16 mouse cellular contexts compared by ENCODE assay signal in genomic region chr1:94263313-94263712, GRCm38 (mm10).
DNase-seq lines count a peak whose midpoint lies in the region; ATAC-seq lines count a peak whose summit lies in the region.
"Had no signal": no experiment of that assay in that cellular context is flagged by ENCODE, and none has a peak within 500 bp of the region (broad histone marks: within the 10 kb centered on the region; RNA-seq: fewer than 3 reads in every experiment).

No protein-coding gene starts in this region.

- H3K4me1 ChIP-seq in embryonic facial prominence, embryonic 14.5 days (ENCODE audit: control insufficient read depth, insufficient read depth, low read length), result no peaks in the 10 kb centered on the region
- no peaks in the 10 kb centered on the region for H3K4me1 ChIP-seq in embryonic facial prominence, embryonic 10.5 days
- H3K4me1 ChIP-seq: heart, embryonic 13.5 days; kidney, embryonic 15.5 days had no signal

- no peak overlapping the region for H3K4me3 ChIP-seq in embryonic facial prominence, embryonic 14.5 days (ENCODE audit: low read depth, low read length)
- H3K4me3 ChIP-seq in embryonic facial prominence, embryonic 10.5 days, result no peak overlapping the region
- H3K4me3 ChIP-seq: erythroblast, embryonic 14.5 days; heart, embryonic 13.5 days; kidney, embryonic 15.5 days; left cerebral cortex, adult 2 months had no signal

- H3K27ac ChIP-seq in embryonic facial prominence, embryonic 14.5 days (replicated peaks; ENCODE audit: low read depth, low read length), result no peak overlapping the region
- H3K27ac ChIP-seq in embryonic facial prominence, embryonic 10.5 days (replicated peaks), result no peak overlapping the region
- H3K27ac ChIP-seq: heart, embryonic 13.5 days; kidney, embryonic 15.5 days; left cerebral cortex, adult 2 months; stomach, postnatal 0 days had no signal

- ATAC-seq in embryonic facial prominence, embryonic 14.5 days (ENCODE audit: low read depth), result no peak
- ATAC-seq in cerebellum, adult (ENCODE audit: insufficient number of reproducible peaks, low FRiP score, low TSS enrichment), result no peak

- no peaks in the 10 kb centered on the region for H3K36me3 ChIP-seq in embryonic facial prominence, embryonic 14.5 days (ENCODE audit: control insufficient read depth, insufficient read depth, low read length)
- no peaks in the 10 kb centered on the region for H3K36me3 ChIP-seq in embryonic facial prominence, embryonic 10.5 days (replicated peaks)
- H3K36me3 ChIP-seq: heart, embryonic 13.5 days; kidney, embryonic 15.5 days had no signal

- intact Hi-C loops in left cerebral cortex, postnatal 4 days (cut with DNase I), result no loop called here

- H3K9ac ChIP-seq in embryonic facial prominence, embryonic 14.5 days (ENCODE audit: low read depth, low read length), result no peak overlapping the region
- H3K9ac ChIP-seq: heart, embryonic 13.5 days; kidney, embryonic 15.5 days had no signal

- no peak overlapping the region for H3K4me2 ChIP-seq in embryonic facial prominence, embryonic 14.5 days (ENCODE audit: low read depth, low read length)
- H3K4me2 ChIP-seq: heart, embryonic 13.5 days; kidney, embryonic 15.5 days had no signal

- no peaks in the 10 kb centered on the region for H3K9me3 ChIP-seq in embryonic facial prominence, embryonic 14.5 days (ENCODE audit: control insufficient read depth, low read length)
- no peaks in the 10 kb centered on the region for H3K9me3 ChIP-seq in embryonic facial prominence, embryonic 10.5 days
- H3K9me3 ChIP-seq: heart, embryonic 13.5 days; kidney, embryonic 15.5 days had no signal

- whole genome bisulfite sequencing in embryonic facial prominence, embryonic 14.5 days, result 54% methylated on average over 8 of the region's 8 CpGs
- 83% methylated on average over 8 of the region's 8 CpGs for WGBS in embryonic facial prominence, embryonic 10.5 days

- DNase-seq in embryonic facial prominence, embryonic 14.5 days (ENCODE audit: low spot score), result peak; percentile 7
- no peak for DNase-seq in embryonic facial prominence, embryonic 10.5 days (ENCODE audit: low spot score)
- DNase-seq in left cerebral cortex, adult 11 months (ENCODE audit: low spot score), result peak; percentile 5
- DNase-seq in left cerebral cortex, postnatal 4 days, result no peak
- peak; percentile 58 for DNase-seq in brain, embryonic 18.5 days (ENCODE audit: low read depth, low spot score)
- peak; percentile 5 for DNase-seq in layer of hippocampus, adult 9-11 months
- no peak for DNase-seq in kidney, adult 9 months
- DNase-seq: cerebellum, adult 8-10 months; midbrain, embryonic 14.5 days; thymus, postnatal 4 days had no signal

- no peaks in the 10 kb centered on the region for H3K27me3 ChIP-seq in embryonic facial prominence, embryonic 14.5 days (replicated peaks; ENCODE audit: control insufficient read depth, insufficient read depth, low read length)
- H3K27me3 ChIP-seq in embryonic facial prominence, embryonic 10.5 days (replicated peaks; ENCODE audit: low read depth, poor library complexity, severe bottlenecking), result no peaks in the 10 kb centered on the region
- H3K27me3 ChIP-seq: heart, embryonic 13.5 days; kidney, embryonic 15.5 days had no signal

Comparison
In these comparisons a context has a peak if more than half of its experiments do, and no peak if none do; other contexts are left out.
1. DNase-seq: peak in embryonic facial prominence, embryonic 14.5 days (single experiment), left cerebral cortex, adult 11 months (single experiment), brain, embryonic 18.5 days (single experiment) and layer of hippocampus, adult 9-11 months (single experiment); none in embryonic facial prominence, embryonic 10.5 days (single experiment), left cerebral cortex, postnatal 4 days (single experiment) and kidney, adult 9 months (single experiment).